Mouse (Mus musculus) c-Kit-negative CD71-positive TER-119-positive erythroid progenitor cells, embryonic 14.5 days (primary cell): ENCODE data around the gene Gm20661.
A peak's percentile ranks its signal among the peaks of the same experiment; 100 is the strongest.

ENCODE experiments used
- DNase-seq: peaks from one replicate; pipeline ENCODE4 v3.0.0-alpha.2; 2013; ENCODE audit warnings: low read depth, low spot score

Gene Gm20661

DNA sequence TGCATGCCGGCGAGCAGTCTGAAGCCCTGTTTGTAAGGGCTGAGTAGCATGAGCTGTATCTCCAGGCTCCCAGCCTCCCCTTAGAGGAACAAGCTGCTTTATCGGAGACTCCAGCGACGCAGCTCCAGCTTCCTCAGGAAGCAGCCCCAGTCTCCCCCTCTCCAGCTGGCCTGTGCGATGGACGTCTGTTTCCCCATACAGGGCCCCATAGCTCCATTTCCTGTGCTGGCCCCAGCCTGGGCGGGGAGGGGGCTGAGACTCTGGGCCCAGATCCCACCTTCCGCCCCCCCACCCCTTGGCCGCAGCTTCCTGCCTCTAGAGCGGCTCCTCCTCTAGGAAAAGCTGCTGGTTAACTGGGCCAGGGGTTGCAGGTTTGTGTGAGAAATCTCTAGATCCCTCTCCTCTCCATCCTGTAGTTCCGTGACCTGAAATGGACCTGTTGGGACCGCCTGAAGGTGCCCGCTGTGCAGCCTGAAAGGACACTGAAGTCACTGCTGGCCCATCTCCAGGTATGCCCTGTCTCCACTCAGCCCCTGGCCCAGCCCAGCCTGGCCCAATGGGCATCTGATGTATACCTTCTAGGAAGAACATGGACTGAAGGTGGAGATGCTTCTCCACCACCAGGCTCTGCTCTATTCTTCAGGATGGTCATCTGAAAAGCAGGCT is at the start of gene Gm20661:
Gene Gm20661 (plus strand): TSS at position 378 of the 666 bp plus-strand sequence.
- DNase-seq, result peak; percentile 69

DNA sequence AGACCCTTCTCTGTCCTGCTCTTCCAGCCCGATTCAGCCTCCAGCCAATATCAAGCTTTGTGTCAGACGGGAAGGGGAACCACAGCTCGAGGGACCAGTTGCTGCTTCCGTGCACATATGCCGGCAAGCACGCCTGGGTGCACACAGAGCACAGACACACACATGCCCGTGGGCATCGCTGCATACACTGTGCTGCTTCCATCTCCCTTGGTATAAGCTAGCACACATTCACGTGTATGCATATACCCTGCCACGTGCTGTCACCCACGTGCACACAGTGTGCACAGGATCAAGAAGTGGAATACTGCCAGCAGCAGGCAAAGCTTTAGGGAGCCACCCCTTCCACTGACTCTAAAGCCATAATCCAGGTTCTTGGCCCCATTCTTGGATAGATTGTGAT is 48.7 kb upstream of the Gm20661 start:
- no peak for DNase-seq

DNA sequence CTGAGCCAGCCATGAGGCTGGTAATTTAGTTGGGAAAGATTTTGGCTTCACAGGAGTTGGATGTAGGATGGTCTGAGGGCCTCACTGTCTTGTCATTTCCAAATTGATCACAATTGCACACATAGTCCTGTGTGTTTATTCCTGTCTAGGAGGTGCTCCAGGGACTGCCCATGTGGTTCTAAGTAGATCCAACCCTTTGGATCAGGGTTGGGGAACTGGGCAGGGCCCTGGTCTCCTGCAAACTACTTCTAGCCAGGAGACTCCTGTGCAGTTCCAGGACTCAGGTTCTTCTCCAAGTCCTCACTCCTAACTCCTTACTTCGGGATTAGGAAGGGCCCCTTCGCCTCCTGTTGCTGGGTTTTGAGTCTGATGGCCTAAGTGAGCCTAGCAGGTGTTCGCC is 47.5 kb upstream of the Gm20661 start, which contains the start of gene Camkv:
Gene Camkv (plus strand): TSS at position 301 of the 400 bp plus-strand sequence.
- DNase-seq, result no peak

DNA sequence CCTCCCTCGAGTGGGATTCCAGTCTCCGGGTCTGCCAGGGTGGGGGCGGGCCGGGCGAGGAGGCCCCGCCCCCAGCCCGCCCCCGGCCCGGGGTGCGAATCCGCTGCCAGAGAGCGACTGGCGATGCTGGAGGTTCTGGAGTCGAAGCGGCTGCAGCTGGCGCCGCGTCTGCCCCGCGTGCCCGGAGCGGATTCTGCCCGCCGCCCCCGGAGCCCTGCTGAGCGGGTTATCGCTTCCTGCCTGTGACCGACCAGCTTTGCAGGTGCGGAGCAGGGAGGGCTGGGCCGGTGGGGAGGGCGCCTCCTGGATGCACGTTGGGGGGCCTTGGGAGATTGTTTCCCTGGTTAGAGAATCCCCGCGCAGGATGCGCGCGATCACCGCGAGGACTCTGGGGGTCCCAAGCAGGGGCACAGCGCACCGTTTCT is 47.1 kb upstream of the Gm20661 start:
- no peak for DNase-seq

DNA sequence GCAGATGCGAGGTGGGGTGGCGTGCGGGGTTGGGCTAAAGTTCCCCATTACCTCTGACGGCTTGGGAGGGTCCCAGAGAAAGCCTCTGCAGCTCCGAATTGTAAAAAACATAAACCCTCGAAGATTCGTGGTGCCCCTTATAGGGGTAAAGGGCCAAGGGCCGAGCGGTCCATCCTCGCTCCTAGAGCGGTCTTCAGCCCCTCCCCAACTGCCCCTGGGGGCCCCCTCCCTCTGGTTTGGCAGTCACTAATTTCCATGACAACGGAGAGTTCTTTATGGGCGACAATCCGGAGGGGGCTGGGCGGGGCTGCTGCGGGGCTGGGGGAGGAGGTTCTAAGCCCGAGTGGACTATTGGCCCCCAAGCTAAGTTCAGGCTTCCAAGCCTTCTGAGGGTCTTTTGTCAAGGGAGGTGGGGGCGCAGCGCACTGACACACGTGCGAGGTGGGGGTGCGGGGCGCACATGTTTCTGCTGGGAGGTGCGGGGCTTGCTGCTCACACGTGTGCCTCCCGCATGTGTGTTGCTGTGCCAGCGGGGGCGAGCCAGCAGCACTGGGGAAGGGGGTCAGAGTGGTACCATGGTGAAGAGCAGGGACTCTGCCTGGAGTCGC is 46.5 kb upstream of the Gm20661 start:
- DNase-seq, result no peak

DNA sequence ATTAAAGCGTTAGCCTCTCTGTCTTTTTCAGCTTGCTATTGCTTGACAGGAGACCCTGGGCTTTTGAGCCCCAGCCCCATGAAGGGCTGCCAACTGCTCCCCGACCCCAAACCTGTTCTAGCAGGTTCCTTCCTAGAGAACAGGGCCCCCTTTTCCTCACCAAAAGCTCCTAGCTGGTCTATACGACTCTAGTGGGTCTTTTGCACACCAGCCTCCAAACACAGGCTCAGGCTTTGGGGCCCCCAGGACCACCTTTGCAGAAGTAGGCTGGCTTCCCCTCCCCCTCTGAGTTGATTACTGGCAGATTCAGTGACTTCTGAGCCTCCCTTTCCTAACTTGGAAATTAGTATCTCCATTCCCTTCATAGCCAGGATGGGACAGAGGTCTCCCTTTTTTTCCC is 46.0 kb upstream of the Gm20661 start:
- DNase-seq, result no peak

DNA sequence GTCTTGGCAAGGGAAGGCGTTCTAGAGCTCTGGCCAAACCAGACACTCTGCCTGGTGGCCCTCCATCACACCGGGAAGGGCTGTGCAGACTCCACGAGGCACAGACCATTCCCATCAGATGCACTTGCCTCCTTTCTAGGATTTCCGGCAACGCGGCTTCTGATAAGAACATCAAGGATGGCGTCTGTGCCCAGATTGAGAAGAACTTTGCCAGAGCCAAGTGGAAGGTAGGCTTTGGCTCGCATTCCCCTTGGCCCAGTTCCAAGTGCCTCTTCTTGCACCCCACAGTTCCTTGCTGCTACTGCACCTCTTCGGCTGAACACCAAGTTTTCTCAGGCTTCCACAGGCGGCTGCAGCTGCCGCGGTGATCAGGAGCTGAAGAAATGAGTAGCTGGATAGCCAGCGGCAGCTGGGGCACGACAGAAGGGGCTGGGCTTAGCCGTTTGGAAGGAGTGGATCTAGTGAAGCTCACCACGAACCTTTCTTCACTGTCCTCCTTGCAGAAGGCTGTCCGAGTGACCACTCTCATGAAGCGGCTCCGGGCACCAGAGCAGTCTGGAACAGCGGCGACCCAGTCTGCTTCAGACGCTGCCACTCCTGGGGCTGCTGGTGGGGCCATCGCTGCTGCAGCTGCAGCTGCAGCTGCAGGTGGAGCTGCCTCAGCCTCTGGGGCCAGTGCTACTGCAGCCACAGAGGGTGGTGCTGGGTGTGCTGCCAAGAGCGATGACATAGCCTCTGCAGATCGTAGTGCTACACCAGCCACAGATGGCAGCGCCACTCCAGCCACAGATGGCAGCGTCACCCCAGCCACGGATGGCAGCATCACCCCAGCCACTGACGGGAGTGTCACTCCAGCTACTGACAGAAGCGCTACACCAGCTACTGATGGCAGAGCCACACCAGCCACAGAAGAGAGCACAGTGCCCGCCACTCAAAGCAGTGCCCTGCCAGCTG is 35.3 kb upstream of the Gm20661 start:
- DNase-seq, result no peak

DNA sequence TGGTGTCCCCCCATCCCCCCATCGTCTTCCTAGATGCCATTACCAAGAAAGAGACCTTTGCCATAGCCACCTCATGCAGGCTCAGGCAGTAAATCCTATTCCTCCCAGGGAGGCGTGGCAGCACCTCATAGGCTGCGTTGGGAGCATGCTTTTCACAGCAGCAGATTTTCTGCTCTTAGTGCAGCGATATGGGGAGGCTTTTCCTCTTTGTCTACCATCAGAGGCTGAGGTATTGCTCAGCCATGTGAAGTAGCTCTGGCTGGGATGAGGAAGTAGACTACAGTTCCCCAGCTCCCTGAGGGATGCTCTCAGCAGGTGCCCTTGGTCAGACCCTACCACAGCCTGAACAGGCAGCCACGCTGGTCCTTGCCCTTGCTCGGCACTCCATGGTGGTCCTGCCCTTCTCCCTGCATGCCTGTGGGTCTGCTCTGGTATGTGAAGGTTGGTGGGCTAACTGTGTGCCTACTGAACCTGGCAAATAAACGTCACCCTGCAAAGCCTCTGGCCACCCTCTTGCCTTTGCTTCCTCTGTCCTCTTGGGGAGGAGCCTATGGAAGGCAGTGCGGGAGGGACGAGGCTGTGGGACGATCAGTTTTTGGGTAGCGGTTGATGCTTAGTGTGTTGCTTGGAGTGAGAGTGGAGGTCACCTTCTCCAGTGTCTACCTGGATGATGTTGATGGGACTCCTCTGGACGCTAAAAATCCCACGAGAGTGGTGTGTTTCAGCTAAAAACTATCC is 33.5 kb upstream of the Gm20661 start:
- DNase-seq, result no peak

DNA sequence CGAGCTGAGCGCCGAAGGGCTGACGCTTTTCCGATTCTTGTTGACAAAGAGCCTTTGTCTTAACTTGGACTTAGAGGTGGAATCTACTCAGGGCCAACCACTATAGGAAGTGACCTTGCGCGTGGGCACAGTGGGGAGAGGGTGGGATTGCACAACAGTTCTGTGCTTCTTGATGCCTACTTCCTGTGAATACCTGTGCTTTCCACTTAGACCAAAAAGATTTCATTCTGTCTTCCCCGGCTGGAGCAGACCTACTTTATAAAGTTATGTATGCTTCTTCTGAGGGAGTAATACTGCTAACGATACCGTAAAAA is 33.0 kb upstream of the Gm20661 start, which contains the start of gene Traip:
Gene Traip (plus strand): TSS at position 215 of the 314 bp plus-strand sequence.
- DNase-seq, result no peak

DNA sequence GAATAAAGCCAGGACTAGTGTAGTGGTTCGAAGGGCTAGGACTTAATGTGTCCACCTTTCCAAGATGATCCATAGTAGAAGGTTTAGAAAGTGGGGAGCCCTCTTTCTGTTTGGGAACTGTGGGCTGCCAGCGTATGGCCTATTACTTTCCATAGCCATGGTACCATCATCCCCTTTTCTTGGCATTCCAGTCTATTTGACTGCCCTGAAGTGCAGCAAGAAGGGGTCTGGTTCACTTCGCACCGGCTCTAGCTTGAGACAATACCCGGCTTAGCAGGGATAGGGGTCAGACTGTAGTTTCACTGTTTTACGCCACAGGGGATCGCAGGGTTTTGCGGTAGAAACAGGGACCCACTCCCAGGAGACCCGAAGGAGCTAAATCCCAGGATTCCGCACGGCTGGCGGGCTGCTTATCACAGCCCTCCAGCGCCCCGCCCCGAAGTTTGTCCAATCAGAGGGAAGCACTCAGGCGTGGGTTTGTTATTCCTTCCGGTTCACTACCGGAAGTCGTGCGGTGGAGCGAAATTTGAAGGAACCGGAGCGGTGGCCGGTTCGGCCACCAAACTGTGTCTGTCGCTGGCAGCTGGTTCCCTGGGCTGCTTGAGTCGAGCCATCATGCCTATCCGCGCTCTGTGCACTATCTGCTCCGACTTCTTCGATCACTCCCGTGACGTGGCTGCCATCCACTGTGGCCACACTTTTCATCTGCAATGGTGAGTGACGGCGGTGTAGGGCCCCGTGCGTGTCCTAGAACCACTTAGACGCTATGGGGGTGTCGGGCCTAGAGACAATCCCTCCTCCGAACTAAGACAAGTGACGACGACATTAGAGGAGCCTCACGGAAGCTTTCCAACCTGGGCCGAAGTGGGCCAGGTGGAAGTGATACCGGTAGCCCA is 32.1 kb upstream of the Gm20661 start:
- peak; percentile 88 for DNase-seq

DNA sequence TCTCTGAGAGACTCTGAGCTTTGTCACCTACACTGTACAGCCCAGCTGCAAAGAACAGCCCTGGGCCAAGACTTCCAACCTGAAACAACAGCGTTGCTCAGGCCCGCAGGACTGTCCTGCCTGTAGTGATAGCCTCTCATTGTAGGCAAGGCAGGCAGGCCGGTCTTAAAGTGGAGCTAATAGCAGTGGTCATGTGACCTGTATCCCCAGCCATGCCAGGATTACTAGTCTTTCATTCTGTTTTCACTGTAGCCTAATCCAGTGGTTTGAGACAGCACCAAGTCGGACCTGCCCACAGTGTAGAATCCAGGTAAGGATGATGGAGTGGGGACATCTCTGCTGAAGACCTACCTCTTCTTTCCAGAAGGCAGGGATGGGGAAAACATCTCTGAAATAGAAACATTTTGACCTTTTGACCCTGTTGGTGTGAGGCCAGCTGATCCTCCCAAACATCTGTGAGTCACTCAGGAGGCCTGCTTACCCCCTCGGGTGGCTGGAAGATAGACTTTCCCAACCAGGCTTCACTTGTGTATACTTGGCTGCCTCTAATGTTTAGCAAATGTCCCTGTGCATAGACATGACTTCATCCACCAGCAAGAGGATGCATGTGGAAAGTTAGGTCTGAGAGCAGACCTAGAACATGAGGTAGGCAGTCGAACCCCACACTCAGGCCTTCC is 27.1 kb upstream of the Gm20661 start:
- DNase-seq, result no peak

DNA sequence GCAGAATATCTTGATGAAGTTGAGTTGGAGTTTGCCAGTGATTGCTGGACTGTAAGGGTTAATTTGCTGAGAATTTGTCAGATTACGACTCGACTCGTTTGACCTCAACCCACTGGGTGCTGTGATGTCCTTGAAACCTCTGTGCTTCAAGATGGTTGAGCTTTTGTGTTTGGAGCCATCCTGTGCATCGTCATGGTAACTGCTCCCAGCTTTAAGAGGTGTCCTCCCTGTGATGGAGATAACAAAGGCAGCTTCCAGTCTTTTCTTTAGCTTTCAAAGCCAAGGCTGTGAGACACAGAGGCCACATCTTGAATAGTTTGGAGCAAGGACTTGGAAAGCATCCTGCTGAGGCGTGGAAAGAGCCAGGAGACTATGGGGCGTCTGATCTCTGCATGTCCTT is 25.7 kb upstream of the Gm20661 start:
- no peak for DNase-seq

DNA sequence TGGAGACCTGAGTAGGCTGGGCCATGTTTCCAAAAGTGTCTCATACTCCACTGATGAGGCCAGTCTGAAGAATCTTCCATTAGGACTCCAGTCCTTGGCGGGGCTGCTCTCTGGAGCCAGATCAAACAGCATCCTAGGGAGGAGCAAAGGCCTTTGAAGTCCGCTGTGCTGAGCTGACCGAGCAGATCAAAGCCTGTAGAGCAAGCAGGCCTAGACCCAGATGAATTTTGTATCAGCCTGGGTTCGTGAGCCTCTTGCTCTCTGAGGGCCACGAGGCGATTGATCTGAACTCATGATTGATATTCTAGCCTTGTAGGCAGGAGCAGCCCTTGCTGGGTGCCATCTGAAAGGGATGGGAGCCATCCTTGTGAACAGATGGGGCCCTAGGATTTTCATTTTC is 23.0 kb upstream of the Gm20661 start:
- DNase-seq, result no peak

DNA sequence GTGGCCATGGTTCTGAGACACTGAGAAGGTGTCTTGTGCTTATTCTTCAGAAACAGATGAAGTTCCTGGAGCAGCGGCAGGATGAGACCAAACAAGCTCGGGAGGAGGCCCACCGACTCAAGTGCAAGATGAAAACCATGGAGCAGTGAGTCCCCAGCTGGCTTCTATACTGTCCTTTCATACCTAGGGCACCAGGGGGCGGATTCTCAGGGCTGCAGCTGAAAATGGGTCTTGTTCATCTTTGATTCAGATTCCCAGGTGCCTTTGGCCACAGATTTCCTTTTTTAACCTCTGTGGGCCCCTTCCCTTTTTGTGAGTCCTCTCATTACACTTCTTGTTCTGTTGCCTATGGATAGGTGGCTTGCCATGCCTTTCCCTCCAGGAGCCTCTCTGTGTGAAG is 21.9 kb upstream of the Gm20661 start:
- DNase-seq, result no peak

DNA sequence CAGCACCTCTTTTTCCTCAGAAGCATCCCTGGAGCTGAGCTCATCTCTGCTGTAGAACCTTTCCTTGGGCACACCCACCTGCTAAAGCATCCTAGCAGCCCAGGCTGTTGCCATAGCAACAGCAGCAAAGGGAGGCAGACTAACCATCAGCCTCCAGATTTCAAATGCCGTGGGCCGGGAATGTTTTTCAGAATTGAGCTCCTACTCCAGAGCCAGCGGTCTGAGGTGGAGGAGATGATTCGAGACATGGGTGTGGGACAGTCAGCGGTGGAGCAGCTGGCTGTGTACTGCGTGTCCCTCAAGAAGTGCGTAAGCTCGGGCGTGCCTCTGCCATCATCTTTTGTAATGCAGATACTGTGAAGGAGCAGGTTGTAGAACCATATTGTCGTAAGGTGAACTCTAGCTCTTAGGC is 21.5 kb upstream of the Gm20661 start:
- no peak for DNase-seq

DNA sequence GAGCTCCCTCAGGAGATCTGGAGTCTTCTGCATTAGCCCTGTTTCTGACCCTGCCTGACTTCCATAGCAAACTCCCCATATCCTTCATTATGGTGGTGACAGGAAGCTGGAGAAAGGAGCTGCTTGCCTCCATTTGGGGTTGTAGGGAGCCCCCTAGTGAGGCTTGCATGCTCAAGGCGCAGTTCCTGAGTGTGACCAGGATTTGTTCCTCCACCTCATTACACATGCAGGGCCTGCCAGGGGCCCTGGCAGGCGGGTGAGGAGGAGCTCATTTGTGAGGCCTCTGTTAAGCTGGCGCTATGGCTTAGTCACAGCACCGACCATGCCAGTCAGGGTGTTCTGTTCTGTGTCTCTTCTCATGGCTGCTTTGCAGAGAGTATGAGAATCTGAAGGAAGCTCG is 21.0 kb upstream of the Gm20661 start:
- no peak for DNase-seq

DNA sequence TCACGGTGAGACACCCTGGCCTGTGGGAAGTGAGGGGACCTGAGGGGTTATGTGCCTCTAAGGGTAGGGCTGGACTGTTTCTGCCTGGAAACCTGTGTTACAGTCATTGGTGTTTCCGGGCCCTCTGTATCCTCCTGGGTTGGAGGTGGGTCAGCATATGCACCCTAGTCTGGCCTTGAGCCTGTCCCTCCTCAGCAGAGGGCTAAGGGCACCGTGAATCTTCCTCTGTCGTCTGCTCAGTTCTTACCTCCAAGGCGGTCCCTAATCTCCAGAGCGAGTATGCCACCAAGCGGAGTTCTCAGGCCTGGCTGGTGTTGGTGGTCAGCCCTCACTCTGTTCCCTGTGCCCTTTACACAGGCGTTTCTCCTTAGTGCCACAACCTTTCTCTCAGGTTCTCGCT is 19.9 kb upstream of the Gm20661 start:
- no peak for DNase-seq

DNA sequence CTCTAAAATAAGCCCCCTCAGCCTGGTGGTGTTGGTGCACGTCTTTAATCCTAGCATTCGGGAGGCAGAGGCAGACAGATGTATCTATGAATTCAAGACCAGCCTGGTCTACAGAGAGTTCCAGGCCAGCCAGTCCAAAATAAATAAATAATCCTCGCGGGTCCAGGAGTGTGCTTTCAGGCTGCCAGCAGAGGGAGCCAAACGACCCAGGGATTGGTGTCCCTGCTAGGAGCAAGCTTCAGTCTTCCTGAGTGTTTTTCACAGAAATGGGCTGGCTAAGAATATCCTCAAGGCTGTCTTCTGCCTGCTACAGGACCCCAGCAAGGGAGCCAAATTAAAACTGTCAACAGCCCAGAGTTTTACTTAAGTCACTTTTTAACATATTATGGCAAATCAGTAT is 19.2 kb upstream of the Gm20661 start:
- DNase-seq, result peak; percentile 84

DNA sequence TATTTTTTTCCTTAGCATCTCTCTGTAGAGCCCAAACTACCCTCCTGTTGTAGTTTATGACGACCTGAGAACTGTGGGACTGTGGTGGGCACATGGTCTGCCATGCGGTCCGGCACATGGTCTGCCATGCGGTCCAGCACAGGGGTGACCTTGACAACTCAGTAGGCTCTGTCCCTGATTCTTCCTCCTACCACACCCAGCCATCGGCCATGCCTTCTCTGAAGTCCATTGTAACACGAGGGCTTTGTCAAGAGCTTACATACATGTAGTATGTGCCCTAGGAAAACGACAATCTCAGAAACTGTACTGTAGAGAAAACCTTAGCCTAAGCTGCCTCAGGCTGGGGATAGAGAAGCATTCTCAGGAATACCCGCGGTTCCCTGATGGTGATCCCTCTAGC is 18.2 kb upstream of the Gm20661 start:
- no peak for DNase-seq

DNA sequence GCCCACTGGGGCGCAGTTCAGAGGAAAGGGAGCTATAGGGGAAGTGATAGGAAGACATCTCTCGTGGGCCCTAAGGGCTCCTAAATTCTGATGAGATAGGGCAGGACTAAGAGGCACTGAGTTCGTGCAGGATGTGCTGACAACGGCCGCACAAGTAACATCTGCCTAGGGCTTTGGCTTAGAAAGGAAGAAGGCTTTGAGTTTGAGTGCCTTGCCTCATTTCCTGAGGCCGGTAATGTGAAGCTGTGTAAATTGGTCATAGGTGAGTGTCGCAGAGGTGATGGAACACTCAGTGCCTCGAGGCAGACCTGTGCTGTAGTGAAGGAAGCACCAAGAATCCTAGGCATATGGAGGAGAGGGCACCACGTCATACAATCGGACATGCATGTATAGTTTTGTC is 16.2 kb upstream of the Gm20661 start:
- DNase-seq, result no peak
